Mouse (Mus musculus): Measurements from ENCODE around the gene Olfr61. TPM values are rescaled to one million over a fixed set of nuclear protein-coding genes. Genes with fewer than 3 reads are reported as not detected.
"Not testable (repeated sequence)": the region's sequence is repeated elsewhere in the genome, so short reads cannot be mapped to it uniquely, and the experiment has no call there.

Gene Olfr61
- not detected in 2 replicates for polyA plus RNA-seq (2012; ENCODE audit: insufficient read depth, insufficient read length, low replicate concordance, missing spikeins)

- not testable (repeated sequence) for H3K4me3 ChIP-seq (ENCODE audit: insufficient read depth, low read depth, low read length); H3K4me1 ChIP-seq (ENCODE audit: control insufficient read depth, insufficient read depth, low read length); H3K27ac ChIP-seq (ENCODE audit: insufficient read depth, low read depth, low read length)
- 82% methylated on average over 3 of the region's 3 CpGs for WGBS
These were observed at the start of gene Olfr61 for GRCm38 (mm10) chr7:140628670-140629069. Olfr61 (plus strand) TSS chr7:140628970.

GRCm38 (mm10) chr7:140600969-140601368 lies 27.8 kb upstream of the Olfr61 start, which contains the start of gene Olfr46:
Olfr46 (plus strand) TSS chr7:140601269.
- 73% methylated on average over 2 of the region's 2 CpGs for WGBS
- H3K4me1 ChIP-seq (ENCODE audit: control insufficient read depth, insufficient read depth, low read length); H3K4me3 ChIP-seq (ENCODE audit: insufficient read depth, low read depth, low read length): not testable (repeated sequence)

GRCm38 (mm10) chr7:140630559-140630958 lies 1.8 kb downstream of the Olfr61 start:
- WGBS = 88% methylated on average over 1 of the region's 1 CpGs
- TF ChIP-seq CTCF (IDR thresholded peaks at IDR 0.05; ENCODE audit: insufficient read depth, low read depth, low read length) = no peak
- TF ChIP-seq POLR2A (IDR thresholded peaks at IDR 0.05; ENCODE audit: insufficient read depth, low read depth, low read length) = no peak
- H3K4me3 ChIP-seq (ENCODE audit: insufficient read depth, low read depth, low read length) = no peak overlapping the region
- no peaks in the 10 kb centered on the region for H3K4me1 ChIP-seq (ENCODE audit: control insufficient read depth, insufficient read depth, low read length)
- no peak overlapping the region for H3K27ac ChIP-seq (ENCODE audit: insufficient read depth, low read depth, low read length)

More at GRCm38 (mm10) chr7:140600969-140601368, 27.8 kb upstream of the Olfr61 start, which contains the start of gene Olfr46:
- H3K27ac ChIP-seq (ENCODE audit: insufficient read depth, low read depth, low read length) = not testable (repeated sequence)

- Histone ChIP-seq H3K4me1 (ENCODE audit: control insufficient read depth, insufficient read depth, low read length) (no peaks in the 10 kb centered on the region), H3K27ac (ENCODE audit: insufficient read depth, low read depth, low read length) (no peak within 1 kb of the TSS), H3K4me3 (ENCODE audit: insufficient read depth, low read depth, low read length) (no peak within 1 kb of the TSS)
- 92% methylated on average over 1 of the region's 1 CpGs for WGBS
- no peak for TF ChIP-seq CTCF (IDR thresholded peaks at IDR 0.05; ENCODE audit: insufficient read depth, low read depth, low read length)
These were observed 17.4 kb downstream of the Olfr61 start, which contains the start of gene Olfr53 for GRCm38 (mm10) chr7:140646152-140646551. Olfr53 (plus strand) TSS chr7:140646452.

GRCm38 (mm10) chr7:140659630-140660029 lies 30.9 kb downstream of the Olfr61 start, which contains the start of gene Olfr539:
Olfr539 (plus strand) TSS chr7:140659930.
- Histone ChIP-seq H3K27ac (ENCODE audit: insufficient read depth, low read depth, low read length) (no peak within 1 kb of the TSS), H3K4me1 (ENCODE audit: control insufficient read depth, insufficient read depth, low read length) (no peaks in the 10 kb centered on the region), H3K4me3 (ENCODE audit: insufficient read depth, low read depth, low read length) (no peak within 1 kb of the TSS)
- WGBS = 60% methylated on average over 4 of the region's 4 CpGs
- TF ChIP-seq CTCF (IDR thresholded peaks at IDR 0.05; ENCODE audit: insufficient read depth, low read depth, low read length) = no peak
- TF ChIP-seq POLR2A (IDR thresholded peaks at IDR 0.05; ENCODE audit: insufficient read depth, low read depth, low read length) = no peak

- H3K4me1 ChIP-seq (ENCODE audit: control insufficient read depth, insufficient read depth, low read length); H3K27ac ChIP-seq (ENCODE audit: insufficient read depth, low read depth, low read length): not testable (repeated sequence)
These were observed 41.9 kb downstream of the Olfr61 start for GRCm38 (mm10) chr7:140670693-140671092.

GRCm38 (mm10) chr7:140675863-140676262 lies 47.1 kb downstream of the Olfr61 start:
- Histone ChIP-seq H3K4me1 (ENCODE audit: control insufficient read depth, insufficient read depth, low read length) (peaks cover 5% of the 10 kb centered on the region; the same call in 1 of the 2 replicates), H3K27ac (ENCODE audit: insufficient read depth, low read depth, low read length) (no peak overlapping the region), H3K4me3 (ENCODE audit: insufficient read depth, low read depth, low read length) (peak overlapping the region; percentile 4; the same call in 1 of the 2 replicates)
- 3% methylated on average over 6 of the region's 6 CpGs for WGBS
- TF ChIP-seq POLR2A (IDR thresholded peaks at IDR 0.05; ENCODE audit: insufficient read depth, low read depth, low read length) (no peak), CTCF (IDR thresholded peaks at IDR 0.05; ENCODE audit: insufficient read depth, low read depth, low read length) (no peak)

More at GRCm38 (mm10) chr7:140670693-140671092, 41.9 kb downstream of the Olfr61 start:
- 93% methylated on average over 3 of the region's 3 CpGs for WGBS
- not testable (repeated sequence) for H3K4me3 ChIP-seq (ENCODE audit: insufficient read depth, low read depth, low read length)

GRCm38 (mm10) chr7:140679591-140679990 lies 50.8 kb downstream of the Olfr61 start:
- not testable (repeated sequence) for H3K27ac ChIP-seq (ENCODE audit: insufficient read depth, low read depth, low read length); H3K4me1 ChIP-seq (ENCODE audit: control insufficient read depth, insufficient read depth, low read length); H3K4me3 ChIP-seq (ENCODE audit: insufficient read depth, low read depth, low read length)
- 68% methylated on average over 4 of the region's 4 CpGs for WGBS

GRCm38 (mm10) chr7:140681651-140682050 lies 52.9 kb downstream of the Olfr61 start, which contains the start of gene Olfr45:
Olfr45 (plus strand) TSS chr7:140681951.
- Histone ChIP-seq H3K27ac (ENCODE audit: insufficient read depth, low read depth, low read length) (no peak within 1 kb of the TSS), H3K4me3 (ENCODE audit: insufficient read depth, low read depth, low read length) (no peak within 1 kb of the TSS), H3K4me1 (ENCODE audit: control insufficient read depth, insufficient read depth, low read length) (no peaks in the 10 kb centered on the region)
- 76% methylated on average over 1 of the region's 1 CpGs for WGBS
- no peak for TF ChIP-seq CTCF (IDR thresholded peaks at IDR 0.05; ENCODE audit: insufficient read depth, low read depth, low read length)
- TF ChIP-seq POLR2A (IDR thresholded peaks at IDR 0.05; ENCODE audit: insufficient read depth, low read depth, low read length) = no peak

Other genes starting within 250 kb of the Olfr61 start
- gene Olfr531, start 226.1 kb upstream of the Olfr61 start, polyA plus RNA-seq (2012; ENCODE audit: insufficient read depth, insufficient read length, low replicate concordance, missing spikeins) = not detected in 2 replicates
- not detected in 2 replicates for gene Olfr532, start 207.3 kb upstream of the Olfr61 start, polyA plus RNA-seq (2012; ENCODE audit: insufficient read depth, insufficient read length, low replicate concordance, missing spikeins)
- gene Olfr533, start 165.6 kb upstream of the Olfr61 start, polyA plus RNA-seq (2012; ENCODE audit: insufficient read depth, insufficient read length, low replicate concordance, missing spikeins) = not detected in 2 replicates
- gene Olfr535, start 144.8 kb upstream of the Olfr61 start, polyA plus RNA-seq (2012; ENCODE audit: insufficient read depth, insufficient read length, low replicate concordance, missing spikeins) = not detected in 2 replicates
- not detected in 2 replicates for gene Olfr536, start 121.6 kb upstream of the Olfr61 start, polyA plus RNA-seq (2012; ENCODE audit: insufficient read depth, insufficient read length, low replicate concordance, missing spikeins)
- gene Olfr538, start 61.1 kb upstream of the Olfr61 start, polyA plus RNA-seq (2012; ENCODE audit: insufficient read depth, insufficient read length, low replicate concordance, missing spikeins) = not detected in 2 replicates
- gene Olfr46, start 27.7 kb upstream of the Olfr61 start, polyA plus RNA-seq (2012; ENCODE audit: insufficient read depth, insufficient read length, low replicate concordance, missing spikeins) = not detected in 2 replicates
- not detected in 2 replicates for gene Olfr53, start 17.5 kb downstream of the Olfr61 start, polyA plus RNA-seq (2012; ENCODE audit: insufficient read depth, insufficient read length, low replicate concordance, missing spikeins)
- gene Olfr539, start 31.0 kb downstream of the Olfr61 start, polyA plus RNA-seq (2012; ENCODE audit: insufficient read depth, insufficient read length, low replicate concordance, missing spikeins) = not detected in 2 replicates
- gene Olfr45, start 53.0 kb downstream of the Olfr61 start, polyA plus RNA-seq (2012; ENCODE audit: insufficient read depth, insufficient read length, low replicate concordance, missing spikeins) = not detected in 2 replicates
- gene Olfr541, start 68.3 kb downstream of the Olfr61 start, polyA plus RNA-seq (2012; ENCODE audit: insufficient read depth, insufficient read length, low replicate concordance, missing spikeins) = not detected in 2 replicates
- not detected in 2 replicates for gene Cyp2e1, start 134.8 kb downstream of the Olfr61 start, polyA plus RNA-seq (2012; ENCODE audit: insufficient read depth, insufficient read length, low replicate concordance, missing spikeins)
- not detected in 2 replicates for gene Syce1, start 158.9 kb downstream of the Olfr61 start, polyA plus RNA-seq (2012; ENCODE audit: insufficient read depth, insufficient read length, low replicate concordance, missing spikeins)
- not detected in 2 replicates for gene Zfp941, start 193.2 kb downstream of the Olfr61 start, polyA plus RNA-seq (2012; ENCODE audit: insufficient read depth, insufficient read length, low replicate concordance, missing spikeins)
- not detected in 2 replicates for gene Urah, start 206.0 kb downstream of the Olfr61 start, polyA plus RNA-seq (2012; ENCODE audit: insufficient read depth, insufficient read length, low replicate concordance, missing spikeins)
- not detected in 2 replicates for gene Scgb1c1, start 216.6 kb downstream of the Olfr61 start, polyA plus RNA-seq (2012; ENCODE audit: insufficient read depth, insufficient read length, low replicate concordance, missing spikeins)
- not detected in 2 replicates for gene Odf3, start 218.8 kb downstream of the Olfr61 start, polyA plus RNA-seq (2012; ENCODE audit: insufficient read depth, insufficient read length, low replicate concordance, missing spikeins)
- not detected in 2 replicates for gene Gm45785, start 227.4 kb downstream of the Olfr61 start, polyA plus RNA-seq (2012; ENCODE audit: insufficient read depth, insufficient read length, low replicate concordance, missing spikeins)
- not detected in 2 replicates for gene Ric8a, start 228.0 kb downstream of the Olfr61 start, polyA plus RNA-seq (2012; ENCODE audit: insufficient read depth, insufficient read length, low replicate concordance, missing spikeins)
- gene Bet1l, start 228.6 kb downstream of the Olfr61 start, polyA plus RNA-seq (2012; ENCODE audit: insufficient read depth, insufficient read length, low replicate concordance, missing spikeins) = not detected in 2 replicates

Data from olfactory bulb, adult 2 months (tissue).